Mouse (Mus musculus) skeletal muscle tissue, adult 2 months (tissue): Measurements from ENCODE around the gene Pcdh19.

Experiments used
- DNase-seq: peaks from one replicate; pipeline ENCODE4 v3.0.0-alpha.2; 2012; ENCODE audit warnings: low read depth, low spot score

Gene Pcdh19

GRCm38 (mm10) chrX:133657308-133658302, 31.2 kb downstream of the Pcdh19 start:
- peak; percentile 3 for DNase-seq

GRCm38 (mm10) chrX:133655876-133656538, 32.8 kb downstream of the Pcdh19 start:
- DNase-seq, result no peak

- no peak for DNase-seq
Measured at GRCm38 (mm10) chrX:133655196-133655595, 33.6 kb downstream of the Pcdh19 start.

GRCm38 (mm10) chrX:133653071-133653470, 35.7 kb downstream of the Pcdh19 start:
- no peak for DNase-seq

GRCm38 (mm10) chrX:133650379-133650778, 38.4 kb downstream of the Pcdh19 start:
- DNase-seq, result no peak

- no peak for DNase-seq
Measured at GRCm38 (mm10) chrX:133647809-133648208, 41.0 kb downstream of the Pcdh19 start.

GRCm38 (mm10) chrX:133639445-133639844, 49.3 kb downstream of the Pcdh19 start:
- DNase-seq, result no peak

GRCm38 (mm10) chrX:133629538-133629937, 59.2 kb downstream of the Pcdh19 start:
- peak; percentile 25 for DNase-seq

GRCm38 (mm10) chrX:133618222-133618621, 70.6 kb downstream of the Pcdh19 start:
- no peak for DNase-seq

- DNase-seq, result no peak
Measured at GRCm38 (mm10) chrX:133605828-133606227, 83.0 kb downstream of the Pcdh19 start.

- DNase-seq, result peak; percentile 65
Measured at GRCm38 (mm10) chrX:133604272-133604671, 84.5 kb downstream of the Pcdh19 start.

GRCm38 (mm10) chrX:133602068-133602467, 86.7 kb downstream of the Pcdh19 start:
- no peak for DNase-seq

- DNase-seq, result no peak
Measured at GRCm38 (mm10) chrX:133601658-133602057, 87.1 kb downstream of the Pcdh19 start.

- no peak for DNase-seq
Measured at GRCm38 (mm10) chrX:133601195-133601594, 87.6 kb downstream of the Pcdh19 start.

- DNase-seq, result no peak
Measured at GRCm38 (mm10) chrX:133575601-133576382, 113.0 kb downstream of the Pcdh19 start.

- DNase-seq, result no peak
Measured at GRCm38 (mm10) chrX:133565355-133565754, 123.4 kb downstream of the Pcdh19 start.
